Mouse (Mus musculus): ENCODE results near the gene Stk16. TPM values are rescaled to one million over a fixed set of nuclear protein-coding genes. Genes with fewer than 3 reads are reported as not detected.

Gene Stk16
- polyA plus RNA-seq (2014; fragmentation: Illumina TruSeq; extraction: RNeasy Lipid Tissue Mini Kit (QIAGEN cat#74804); ENCODE audit: low read depth, low replicate concordance) = 100 TPM

DNA sequence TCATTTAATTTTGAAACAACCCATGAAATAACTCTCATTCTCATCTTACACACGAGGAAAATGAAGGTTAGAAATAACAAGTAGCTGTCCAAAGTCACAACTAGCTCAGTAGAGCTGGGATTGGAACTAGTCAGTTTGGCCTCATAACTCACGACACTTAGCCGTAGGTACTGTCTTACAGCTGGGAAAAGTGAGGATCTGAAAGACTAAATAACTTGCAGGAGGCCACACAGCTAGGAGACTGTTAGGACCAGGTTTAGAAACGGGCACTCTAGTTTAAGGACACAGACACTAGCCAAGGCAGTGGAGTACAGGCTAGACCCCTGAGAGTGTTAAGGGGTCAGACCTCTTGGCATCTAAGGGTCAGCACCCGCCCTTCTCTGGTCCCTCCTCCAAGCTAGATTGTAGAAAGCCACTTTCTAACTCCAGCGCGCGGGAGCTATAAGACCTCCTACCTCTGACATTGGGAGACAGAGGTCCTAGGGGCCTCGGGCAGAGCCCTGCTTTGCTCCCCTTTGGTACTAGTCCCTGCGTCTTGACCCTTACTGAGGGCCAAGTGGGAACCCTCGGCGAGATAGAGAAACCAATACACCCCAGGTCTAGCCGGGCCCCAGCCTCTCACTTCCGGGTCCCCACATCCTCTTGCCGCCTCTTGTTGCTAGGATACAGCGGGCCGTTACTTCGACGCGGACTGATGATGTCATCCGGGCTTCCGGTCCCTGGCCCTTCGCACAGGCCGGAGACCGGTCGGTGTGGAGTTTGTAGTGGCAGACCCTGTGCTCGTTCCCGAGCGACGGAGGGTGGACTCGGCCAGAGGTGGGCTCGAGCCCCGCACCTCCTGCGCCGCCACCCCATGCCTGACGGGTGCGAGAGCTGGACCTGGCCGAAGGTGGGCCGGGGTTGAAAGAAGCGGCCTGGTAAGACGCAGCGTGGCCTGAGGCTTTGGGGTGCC, at the start of gene Stk16, which contains the start of gene Glb1l:
Stk16 (plus strand) TSS at position 703 of the 952 bp plus-strand sequence.
Glb1l (minus strand) TSS at position 678 of the 952 bp plus-strand sequence.

DNA sequence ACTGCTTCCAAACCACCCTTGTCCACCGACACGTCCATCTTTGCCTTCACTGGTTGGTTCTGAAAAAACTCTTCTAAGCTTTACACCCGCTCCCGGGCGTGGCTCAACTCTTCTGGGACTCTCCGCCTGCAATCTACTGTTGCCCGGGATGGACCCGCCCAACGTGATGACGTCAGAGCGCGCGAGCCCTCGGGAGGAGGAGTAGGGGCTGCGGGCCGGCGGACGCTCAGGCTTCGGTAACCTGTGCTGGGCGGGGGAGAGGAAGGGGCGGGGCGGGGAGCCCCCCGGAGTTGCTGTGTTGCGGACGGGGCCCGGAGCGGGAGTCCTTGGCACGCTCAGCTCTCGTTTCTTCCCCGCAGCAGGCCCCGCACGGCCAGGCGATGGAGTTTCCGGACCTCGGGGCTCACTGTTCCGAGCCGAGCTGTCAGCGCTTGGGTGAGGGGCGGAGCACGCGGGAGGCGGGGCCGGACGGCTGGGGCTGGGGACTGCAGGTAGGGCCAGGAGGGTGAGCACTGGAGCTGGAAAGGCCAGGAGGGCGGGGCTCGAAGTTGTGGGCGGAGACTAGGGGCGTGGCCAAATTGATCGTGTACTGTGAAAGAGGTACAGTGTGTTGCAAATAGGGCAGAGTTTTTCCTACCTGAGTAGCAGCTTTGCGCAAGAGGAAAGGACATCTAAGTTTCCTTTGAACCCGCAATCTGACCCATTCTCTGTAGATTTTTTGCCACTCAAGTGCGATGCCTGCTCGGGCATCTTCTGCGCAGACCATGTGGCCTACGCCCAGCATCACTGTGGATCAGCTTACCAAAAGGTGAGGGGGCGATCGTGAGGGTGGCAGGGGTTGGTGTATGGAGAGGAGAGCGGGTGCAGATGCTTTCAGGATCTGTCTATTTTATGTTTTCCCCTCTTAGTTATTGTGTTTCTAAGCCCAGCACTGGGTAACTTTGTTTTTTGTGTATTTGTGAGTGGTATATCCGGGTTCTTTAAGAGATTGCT, 41.9 kb upstream of the Stk16 start, which contains the start of gene Zfand2b:
Zfand2b (plus strand) TSS at position 175 of the 993 bp plus-strand sequence.

GRCm38 (mm10) chr1:75180105-75180590, 30.5 kb upstream of the Stk16 start, which contains the start of gene Abcb6:
TSS of gene Abcb6 (minus strand) at chr1:75180392.

GRCm38 (mm10) chr1:75191622-75192402, 18.8 kb upstream of the Stk16 start, which contains the start of the genes Ankzf1 and Atg9a:
TSS of gene Ankzf1 (plus strand) at chr1:75192151.
TSS of gene Atg9a (minus strand) at chr1:75192196.

DNA sequence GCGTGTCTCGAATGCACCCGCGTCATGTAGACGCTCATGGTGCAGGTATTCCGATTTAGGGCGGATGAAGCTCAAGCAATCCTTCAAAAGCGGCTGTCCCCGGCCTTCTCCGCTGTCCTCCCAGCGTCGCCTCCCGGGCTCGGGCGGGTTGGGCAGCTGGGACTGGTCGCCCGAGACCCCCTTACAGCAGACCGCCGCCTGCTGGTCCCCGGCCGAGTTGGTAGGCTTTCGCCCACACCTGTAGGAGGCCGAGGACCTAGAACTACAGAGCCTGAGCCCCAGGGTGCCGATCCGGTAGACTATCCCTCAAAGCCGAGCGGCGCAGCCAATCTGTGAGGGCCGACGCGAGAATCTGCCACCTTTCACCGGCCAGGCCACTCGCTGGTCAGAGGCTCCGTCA, 8.9 kb downstream of the Stk16 start, which contains the start of gene Tuba4a:
Tuba4a (minus strand) TSS at position 335 of the 400 bp plus-strand sequence.

DNA sequence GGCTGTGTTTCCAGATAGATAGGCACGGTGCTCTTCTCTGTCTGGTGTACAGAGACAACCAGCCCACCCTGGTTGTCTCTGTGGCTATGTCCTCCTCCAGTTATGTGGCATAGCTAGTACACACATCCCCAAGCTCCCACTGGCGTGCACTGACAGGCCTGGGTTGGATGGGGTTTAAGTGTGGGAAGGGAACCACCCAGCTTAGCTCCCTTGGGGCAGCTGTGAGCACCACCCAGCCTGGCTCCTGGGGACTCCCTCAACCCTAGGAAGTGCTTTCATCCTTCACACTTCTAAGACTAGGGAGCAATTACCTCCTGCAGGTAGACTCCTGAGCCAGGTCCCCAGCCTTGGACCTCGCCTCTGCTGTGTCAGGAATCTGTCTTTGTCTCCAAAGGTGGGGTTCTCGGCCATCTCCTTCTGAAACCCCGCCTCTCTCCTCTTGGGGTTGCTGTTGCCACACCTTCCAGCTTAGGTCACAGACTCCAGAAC, 21.1 kb downstream of the Stk16 start, which contains the start of gene A630095N17Rik:
A630095N17Rik (minus strand) TSS at position 439 of the 489 bp plus-strand sequence.

DNA sequence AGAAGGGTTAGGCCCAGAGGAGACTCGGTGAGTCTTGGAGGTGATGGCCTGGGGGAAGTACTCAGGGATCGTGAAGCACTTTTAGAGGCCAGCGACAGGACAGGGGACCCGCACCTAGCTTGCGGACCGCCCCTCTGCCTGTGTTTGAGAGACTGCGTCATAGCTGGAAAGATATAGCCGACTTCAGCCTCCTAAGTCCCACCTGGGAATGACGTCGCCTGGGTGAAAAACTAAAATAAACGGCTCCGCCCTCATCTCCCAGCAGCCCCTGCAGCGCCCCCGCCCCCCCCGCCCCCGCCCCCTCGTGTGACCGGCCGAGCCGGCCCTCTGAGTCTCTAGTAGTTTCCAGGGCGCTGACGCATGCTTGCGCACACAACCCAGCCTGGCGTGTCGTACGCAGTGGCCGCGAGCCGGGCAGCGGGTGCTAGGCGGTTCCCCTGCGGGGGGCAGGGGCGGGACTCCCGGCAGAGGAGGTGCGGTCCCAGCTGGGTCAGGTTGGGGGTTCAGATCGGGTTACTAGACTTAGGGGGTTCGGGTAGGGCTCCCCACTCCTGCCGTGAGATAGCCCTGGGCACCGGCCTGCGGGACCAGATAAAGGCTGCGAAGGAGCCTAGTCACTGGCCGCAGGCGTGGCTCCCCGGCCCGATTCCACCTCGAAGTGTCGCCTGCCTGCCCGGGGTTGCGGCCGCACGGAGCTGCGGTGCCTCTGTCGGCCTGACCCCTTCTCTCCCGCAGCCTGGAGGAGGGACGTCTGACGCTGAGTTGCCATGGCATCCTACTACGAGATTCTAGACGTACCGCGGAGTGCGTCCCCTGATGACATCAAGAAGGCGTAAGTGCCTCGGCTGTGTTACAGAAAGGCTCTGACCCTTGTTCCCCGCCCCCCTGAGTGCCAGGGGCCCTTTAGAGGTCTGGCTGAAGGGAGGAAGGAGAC, 25.7 kb downstream of the Stk16 start, which contains the start of gene Dnajb2:
Dnajb2 (plus strand) TSS at position 290 of the 934 bp plus-strand sequence.

GRCm38 (mm10) chr1:75264091-75264880, 53.6 kb downstream of the Stk16 start, which contains the start of gene Ptprn:
TSS of gene Ptprn (minus strand) at chr1:75264502.

Other genes starting within 250 kb of the Stk16 start
- gene Nhej1, start 85.6 kb upstream of the Stk16 start, polyA plus RNA-seq (2014; fragmentation: Illumina TruSeq; extraction: RNeasy Lipid Tissue Mini Kit (QIAGEN cat#74804); ENCODE audit: low read depth, low replicate concordance) = 4.7 TPM
- gene Slc23a3, start 76.9 kb upstream of the Stk16 start, polyA plus RNA-seq (2014; fragmentation: Illumina TruSeq; extraction: RNeasy Lipid Tissue Mini Kit (QIAGEN cat#74804); ENCODE audit: low read depth, low replicate concordance) = 0.62 TPM
- gene Cnppd1, start 68.1 kb upstream of the Stk16 start, polyA plus RNA-seq (2014; fragmentation: Illumina TruSeq; extraction: RNeasy Lipid Tissue Mini Kit (QIAGEN cat#74804); ENCODE audit: low read depth, low replicate concordance) = 44.8 TPM
- gene Retreg2, start 68.1 kb upstream of the Stk16 start, polyA plus RNA-seq (2014; fragmentation: Illumina TruSeq; extraction: RNeasy Lipid Tissue Mini Kit (QIAGEN cat#74804); ENCODE audit: low read depth, low replicate concordance) = 64.7 TPM
- 24.0 TPM for gene Zfand2b, start 42.2 kb upstream of the Stk16 start, polyA plus RNA-seq (2014; fragmentation: Illumina TruSeq; extraction: RNeasy Lipid Tissue Mini Kit (QIAGEN cat#74804); ENCODE audit: low read depth, low replicate concordance)
- 17.0 TPM for gene Abcb6, start 30.4 kb upstream of the Stk16 start, polyA plus RNA-seq (2014; fragmentation: Illumina TruSeq; extraction: RNeasy Lipid Tissue Mini Kit (QIAGEN cat#74804); ENCODE audit: low read depth, low replicate concordance)
- gene Ankzf1, start 18.7 kb upstream of the Stk16 start, polyA plus RNA-seq (2014; fragmentation: Illumina TruSeq; extraction: RNeasy Lipid Tissue Mini Kit (QIAGEN cat#74804); ENCODE audit: low read depth, low replicate concordance) = 26.4 TPM
- gene Atg9a, start 18.6 kb upstream of the Stk16 start, polyA plus RNA-seq (2014; fragmentation: Illumina TruSeq; extraction: RNeasy Lipid Tissue Mini Kit (QIAGEN cat#74804); ENCODE audit: low read depth, low replicate concordance) = 26.4 TPM
- gene Glb1l, start within 50 bp of the Stk16 start, polyA plus RNA-seq (2014; fragmentation: Illumina TruSeq; extraction: RNeasy Lipid Tissue Mini Kit (QIAGEN cat#74804); ENCODE audit: low read depth, low replicate concordance) = 40.7 TPM
- gene Tuba4a, start 9.0 kb downstream of the Stk16 start, polyA plus RNA-seq (2014; fragmentation: Illumina TruSeq; extraction: RNeasy Lipid Tissue Mini Kit (QIAGEN cat#74804); ENCODE audit: low read depth, low replicate concordance) = 55.1 TPM
- gene A630095N17Rik, start 21.3 kb downstream of the Stk16 start, polyA plus RNA-seq (2014; fragmentation: Illumina TruSeq; extraction: RNeasy Lipid Tissue Mini Kit (QIAGEN cat#74804); ENCODE audit: low read depth, low replicate concordance) = not detected
- 54.8 TPM for gene Dnajb2, start 25.6 kb downstream of the Stk16 start, polyA plus RNA-seq (2014; fragmentation: Illumina TruSeq; extraction: RNeasy Lipid Tissue Mini Kit (QIAGEN cat#74804); ENCODE audit: low read depth, low replicate concordance)
- gene Ptprn, start 53.7 kb downstream of the Stk16 start, polyA plus RNA-seq (2014; fragmentation: Illumina TruSeq; extraction: RNeasy Lipid Tissue Mini Kit (QIAGEN cat#74804); ENCODE audit: low read depth, low replicate concordance) = 0.16 TPM
- not detected for gene Resp18, start 67.6 kb downstream of the Stk16 start, polyA plus RNA-seq (2014; fragmentation: Illumina TruSeq; extraction: RNeasy Lipid Tissue Mini Kit (QIAGEN cat#74804); ENCODE audit: low read depth, low replicate concordance)
- 85.7 TPM for gene Dnpep, start 107.2 kb downstream of the Stk16 start, polyA plus RNA-seq (2014; fragmentation: Illumina TruSeq; extraction: RNeasy Lipid Tissue Mini Kit (QIAGEN cat#74804); ENCODE audit: low read depth, low replicate concordance)
- 40.0 TPM for gene Des, start 149.5 kb downstream of the Stk16 start, polyA plus RNA-seq (2014; fragmentation: Illumina TruSeq; extraction: RNeasy Lipid Tissue Mini Kit (QIAGEN cat#74804); ENCODE audit: low read depth, low replicate concordance)
- gene Speg, start 164.5 kb downstream of the Stk16 start, polyA plus RNA-seq (2014; fragmentation: Illumina TruSeq; extraction: RNeasy Lipid Tissue Mini Kit (QIAGEN cat#74804); ENCODE audit: low read depth, low replicate concordance) = 9.7 TPM
- gene Gmppa, start 225.1 kb downstream of the Stk16 start, polyA plus RNA-seq (2014; fragmentation: Illumina TruSeq; extraction: RNeasy Lipid Tissue Mini Kit (QIAGEN cat#74804); ENCODE audit: low read depth, low replicate concordance) = 103 TPM
- not detected for gene Asic4, start 239.6 kb downstream of the Stk16 start, polyA plus RNA-seq (2014; fragmentation: Illumina TruSeq; extraction: RNeasy Lipid Tissue Mini Kit (QIAGEN cat#74804); ENCODE audit: low read depth, low replicate concordance)